Mouse (Mus musculus) testis, postnatal 10 days (tissue): Measurements from ENCODE around the gene Prss56.

ENCODE experiments used
- DNase-seq: peaks from one replicate; pipeline ENCODE4 v3.0.0; 2021; ENCODE audit warnings: low spot score

Gene Prss56

GRCm38 (mm10) chr1:87232197-87232596 lies 49.1 kb downstream of the Prss56 start:
- no peak for DNase-seq
